Mouse (Mus musculus) CH12.LX (cell line): Measurements from ENCODE around the gene March4.

Source experiments
- BHLHE40 ChIP-seq: IDR thresholded peaks from 2 replicates; pipeline ENCODE4 v1.6.1; 2011; ENCODE audit warnings: mild to moderate bottlenecking, low read depth, low read length, improper control_type of control experiment
- CTCF ChIP-seq, 2 experiments: IDR thresholded peaks in 1 of 2; conservative IDR thresholded peaks in 1 of 2; 2 replicates each; pipeline ENCODE4 v1.5.1; 2011 to 2012; ENCODE audit warnings: low read depth in 2 of 2, low read length in 2 of 2, improper control_type of control experiment in 1 of 2, inconsistent platforms in 1 of 2, mild to moderate bottlenecking in 1 of 2, moderate library complexity in 1 of 2
- ELF1 ChIP-seq: IDR thresholded peaks from 2 replicates; pipeline ENCODE4 v1.6.1; 2014; ENCODE audit warnings: low read depth, mild to moderate bottlenecking, inconsistent platforms, low read length, improper control_type of control experiment
- POLR2A ChIP-seq: IDR thresholded peaks from 2 replicates; pipeline ENCODE4 v1.6.1; 2011; ENCODE audit warnings: low read depth, mild to moderate bottlenecking, improper control_type of control experiment, low read length
- USF1 ChIP-seq: IDR thresholded peaks from 2 replicates; pipeline ENCODE4 v1.6.1; 2014; ENCODE audit warnings: low read depth, mild to moderate bottlenecking, inconsistent platforms, low read length, improper control_type of control experiment
- ZNF384 ChIP-seq: IDR thresholded peaks from 2 replicates; pipeline ENCODE4 v1.6.1; 2012; ENCODE audit warnings: low read depth, low read length, improper control_type of control experiment, inconsistent platforms

GRCm38 (mm10) chr1:72523601-72524000 lies 13.1 kb downstream of the March4 start:
- TF ChIP-seq ZNF384 (no peak), POLR2A (no peak), ELF1 (no peak), USF1 (no peak), CTCF (conservative IDR thresholded peaks at IDR 0.05 in 1 of 2, IDR thresholded peaks at IDR 0.05 in 1 of 2; ENCODE audit: low read depth in 2 of 2, low read length in 2 of 2) (no peak), BHLHE40 (no peak)
